Mouse (Mus musculus) B cell, adult 2 months (primary cell): ENCODE data around the gene Nsd1.
"Not testable (repeated sequence)": the region's sequence is repeated elsewhere in the genome, so short reads cannot be mapped to it uniquely, and the experiment has no call there.

ENCODE experiments used
- DNase-seq, 2 experiments: peaks; one replicate each; pipeline ENCODE4 v3.0.0; 2022

Nsd1 gene

GRCm38 (mm10) chr13:55209649-55210192, at the start of gene Nsd1:
Gene Nsd1, plus strand, starts transcription at chr13:55209782.
- DNase-seq, result no peak

- DNase-seq, result no peak
Observed at GRCm38 (mm10) chr13:55162365-55162764, 47.2 kb upstream of the Nsd1 start.

GRCm38 (mm10) chr13:55163553-55163952, 46.0 kb upstream of the Nsd1 start:
- no peak for DNase-seq

- no peak for DNase-seq
Observed at GRCm38 (mm10) chr13:55165831-55166339, 43.7 kb upstream of the Nsd1 start.

- no peak for DNase-seq
Observed at GRCm38 (mm10) chr13:55166806-55167725, 42.5 kb upstream of the Nsd1 start.

- no peak for DNase-seq
Observed at GRCm38 (mm10) chr13:55167798-55168197, 41.8 kb upstream of the Nsd1 start.

- DNase-seq, result no peak
Observed at GRCm38 (mm10) chr13:55168255-55168654, 41.3 kb upstream of the Nsd1 start.

- DNase-seq, result no peak
Observed at GRCm38 (mm10) chr13:55168958-55169369, 40.6 kb upstream of the Nsd1 start.

GRCm38 (mm10) chr13:55171517-55172335, 37.9 kb upstream of the Nsd1 start:
- no peak for DNase-seq

GRCm38 (mm10) chr13:55172336-55172770, 37.2 kb upstream of the Nsd1 start:
- DNase-seq, result no peak

GRCm38 (mm10) chr13:55174347-55174746, 35.2 kb upstream of the Nsd1 start:
- no peak for DNase-seq

- DNase-seq, result no peak
Observed at GRCm38 (mm10) chr13:55176265-55176664, 33.3 kb upstream of the Nsd1 start.

GRCm38 (mm10) chr13:55177903-55178496, 31.6 kb upstream of the Nsd1 start:
- DNase-seq, result no peak

- DNase-seq, result peak; percentile 80 to 82
Observed at GRCm38 (mm10) chr13:55178556-55178955, 31.0 kb upstream of the Nsd1 start.

- no peak for DNase-seq
Observed at GRCm38 (mm10) chr13:55179591-55179990, 30.0 kb upstream of the Nsd1 start.

- DNase-seq, result no peak
Observed at GRCm38 (mm10) chr13:55181786-55182172, 27.8 kb upstream of the Nsd1 start.

GRCm38 (mm10) chr13:55182173-55182894, 27.2 kb upstream of the Nsd1 start:
- peak; percentile 39 to 45 for DNase-seq

GRCm38 (mm10) chr13:55183382-55183781, 26.2 kb upstream of the Nsd1 start:
- no peak for DNase-seq

GRCm38 (mm10) chr13:55187062-55187461, 22.5 kb upstream of the Nsd1 start:
- DNase-seq, result not testable (repeated sequence)

- DNase-seq, result no peak
Observed at GRCm38 (mm10) chr13:55189531-55190107, 20.0 kb upstream of the Nsd1 start.

- DNase-seq, result peak; percentile 91 to 92
Observed at GRCm38 (mm10) chr13:55190121-55190868, 19.3 kb upstream of the Nsd1 start.
